Mouse (Mus musculus): ENCODE data around the gene Sult2a7. TPM values are rescaled to one million over a fixed set of nuclear protein-coding genes. Genes with fewer than 3 reads are reported as not detected.

Gene Sult2a7
- polyA plus RNA-seq, 1 experiment from 2014 or later, result not detected

Other genes with a start within 250 kb of the Sult2a7 start
- not detected in 2 replicates for gene Sult2a6, start 239.4 kb downstream of the Sult2a7 start, polyA plus RNA-seq (2014; fragmentation: Nextera tagmentation; extraction: Ambion mirVana)
- not detected in 2 replicates for gene Obox8, start 160.7 kb downstream of the Sult2a7 start, polyA plus RNA-seq (2014; fragmentation: Nextera tagmentation; extraction: Ambion mirVana)
- gene Sult2a8, start 47.5 kb downstream of the Sult2a7 start, polyA plus RNA-seq (2014; fragmentation: Nextera tagmentation; extraction: Ambion mirVana), result not detected in 2 replicates
- gene Vmn1r90, start 69.3 kb upstream of the Sult2a7 start, polyA plus RNA-seq (2014; fragmentation: Nextera tagmentation; extraction: Ambion mirVana), result 0.26 and 0.51 TPM in 2 replicates
- not detected in 2 replicates for gene Obox7, start 165.3 kb upstream of the Sult2a7 start, polyA plus RNA-seq (2014; fragmentation: Nextera tagmentation; extraction: Ambion mirVana)

Data from hindbrain, embryonic 14.5 days (tissue).